Mouse (Mus musculus): ENCODE measurements around the gene Hectd3.

The Hectd3 gene

GRCm38 (mm10) chr4:116995131-116995797, at the start of gene Hectd3:
Hectd3 (plus strand) TSS chr4:116995317.
- DNase-seq: peak; percentile 72 to 85

GRCm38 (mm10) chr4:116951642-116952041, 43.5 kb upstream of the Hectd3 start:
- DNase-seq: peak; percentile 6 to 21

GRCm38 (mm10) chr4:116954951-116955350, 40.2 kb upstream of the Hectd3 start:
- DNase-seq: no peak

GRCm38 (mm10) chr4:116976503-116976902, 18.6 kb upstream of the Hectd3 start:
- DNase-seq: no peak

GRCm38 (mm10) chr4:116985681-116986080, 9.4 kb upstream of the Hectd3 start:
- DNase-seq: no peak

- DNase-seq: peak; percentile 83 to 90
Measured at GRCm38 (mm10) chr4:116986400-116987121, 8.6 kb upstream of the Hectd3 start.

GRCm38 (mm10) chr4:116987122-116987456, 8.0 kb upstream of the Hectd3 start:
- no peak for DNase-seq

- no peak for DNase-seq
Measured at GRCm38 (mm10) chr4:116989731-116990130, 5.4 kb upstream of the Hectd3 start.

- DNase-seq: peak; percentile 88 to 89
Measured at GRCm38 (mm10) chr4:116991366-116991765, 3.8 kb upstream of the Hectd3 start.

- DNase-seq: peak; percentile 96 to 97
Measured at GRCm38 (mm10) chr4:116993672-116994621, 1.2 kb upstream of the Hectd3 start, which contains the start of gene Urod. Urod (minus strand) TSS chr4:116994413.

GRCm38 (mm10) chr4:116995798-116996135, 650 bp downstream of the Hectd3 start:
- DNase-seq: peak; percentile 70 to 84

- no peak for DNase-seq
Measured at GRCm38 (mm10) chr4:116999513-117000154, 4.5 kb downstream of the Hectd3 start.

- DNase-seq: no peak
Measured at GRCm38 (mm10) chr4:117001957-117002356, 6.8 kb downstream of the Hectd3 start.

- DNase-seq: peak; percentile 69 to 81
Measured at GRCm38 (mm10) chr4:117002543-117003521, 7.7 kb downstream of the Hectd3 start.

- no peak for DNase-seq
Measured at GRCm38 (mm10) chr4:117004649-117005048, 9.5 kb downstream of the Hectd3 start.

- no peak for DNase-seq
Measured at GRCm38 (mm10) chr4:117005611-117006400, 10.7 kb downstream of the Hectd3 start.

GRCm38 (mm10) chr4:117007058-117007457, 11.9 kb downstream of the Hectd3 start:
- DNase-seq: no peak

- no peak for DNase-seq
Measured at GRCm38 (mm10) chr4:117010231-117010630, 15.1 kb downstream of the Hectd3 start.

- DNase-seq: no peak
Measured at GRCm38 (mm10) chr4:117013596-117013995, 18.5 kb downstream of the Hectd3 start.

GRCm38 (mm10) chr4:117014901-117015415, 19.8 kb downstream of the Hectd3 start:
- DNase-seq: no peak

All from kidney, postnatal 4 days (tissue).